Mouse (Mus musculus) frontal cortex, adult 2 months (tissue): ENCODE data around the gene Tmprss9. TPM values are rescaled to one million over a fixed set of nuclear protein-coding genes. Genes with fewer than 3 reads are reported as not detected.

Experiments used
- DNase-seq, 2 experiments: peaks; one replicate each; pipeline ENCODE4 v3.0.0; 2022; ENCODE audit warnings: low spot score in 1 of 2; ENCODE audit errors: extremely low spot score in 1 of 2
- polyA plus RNA-seq: library from polyadenylated mRNA; depleted of rRNA; stranded (reverse); fragments of >200 nt; gene quantifications from 2 replicates; pipeline ENCODE4 v1.2.3, GENCODE M21; 2012; rRNA removed

The Tmprss9 gene
- polyA plus RNA-seq, 1 experiment: 0.16 TPM

DNA sequence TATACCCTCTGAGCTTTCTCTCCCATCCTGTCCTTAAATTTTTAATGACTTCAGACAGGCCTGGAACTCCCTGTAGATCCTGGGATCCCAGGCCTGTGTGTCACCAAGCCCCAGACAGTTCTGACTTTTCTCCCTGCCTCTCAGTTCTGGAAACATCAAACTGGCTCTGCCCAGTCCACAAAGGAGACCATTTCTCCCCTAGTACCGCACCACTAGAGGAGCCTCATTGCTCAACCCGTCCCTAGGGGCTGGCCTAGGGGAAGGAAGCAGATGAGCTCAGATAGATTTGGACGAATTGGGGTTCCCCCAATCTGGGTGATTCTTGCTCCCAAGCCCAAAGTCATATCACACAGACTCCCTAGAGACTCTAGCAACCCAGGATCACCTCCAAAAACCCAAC lies 63.6 kb downstream of the Tmprss9 start:
- DNase-seq: no peak

DNA sequence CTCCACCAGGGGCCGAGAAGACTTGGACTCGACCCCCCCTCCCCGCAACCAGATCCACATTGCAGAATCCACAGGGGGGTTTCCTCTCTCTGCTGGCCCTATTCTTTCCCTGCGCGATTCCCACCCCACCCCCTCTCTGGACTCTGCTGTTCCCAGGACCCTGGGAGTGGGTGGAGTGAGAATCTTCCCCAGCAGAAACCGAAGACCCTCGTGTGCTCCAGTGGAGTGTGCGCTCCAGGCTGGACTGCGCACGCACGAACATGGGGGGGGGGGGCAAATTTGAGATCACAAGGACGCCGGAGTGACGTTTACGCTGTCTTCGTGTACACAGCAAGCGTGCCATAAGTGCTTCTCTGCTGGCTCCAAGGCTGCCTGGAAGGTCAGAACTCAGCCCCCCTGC lies 64.0 kb downstream of the Tmprss9 start:
- no peak for DNase-seq

DNA sequence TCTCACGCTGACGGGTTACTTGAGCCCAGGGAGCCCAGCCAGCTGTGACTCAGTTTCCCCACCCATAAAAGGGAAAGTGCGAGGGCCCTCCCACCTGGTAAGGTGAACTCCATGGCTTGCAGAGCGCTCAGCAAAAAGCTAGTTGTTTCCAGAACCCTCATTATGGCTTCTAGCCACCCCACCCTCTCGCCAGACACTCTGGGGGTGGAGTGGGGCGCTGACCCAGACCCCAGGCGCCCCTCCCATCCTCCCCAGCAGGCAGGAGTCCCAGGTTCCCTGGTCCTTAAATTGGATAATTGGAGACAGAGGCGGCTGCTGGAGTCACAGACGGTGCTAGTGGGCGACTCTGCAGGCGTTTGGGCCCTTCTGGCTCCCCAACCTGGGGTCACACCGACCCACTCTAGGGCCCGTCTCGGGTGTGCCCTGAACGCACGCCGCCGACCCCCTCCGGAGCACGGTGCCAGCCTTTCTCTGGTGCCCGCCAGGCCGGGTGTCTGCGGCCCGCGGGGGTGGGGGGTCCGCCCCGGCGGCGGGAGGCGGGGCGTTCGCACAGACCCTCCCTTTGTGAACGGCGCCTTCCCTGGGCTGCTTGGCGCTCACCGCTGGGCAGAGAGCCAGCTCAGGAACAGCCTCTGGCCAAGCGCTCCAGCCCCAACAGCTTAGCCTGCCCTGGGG lies 64.6 kb downstream of the Tmprss9 start:
- no peak for DNase-seq

DNA sequence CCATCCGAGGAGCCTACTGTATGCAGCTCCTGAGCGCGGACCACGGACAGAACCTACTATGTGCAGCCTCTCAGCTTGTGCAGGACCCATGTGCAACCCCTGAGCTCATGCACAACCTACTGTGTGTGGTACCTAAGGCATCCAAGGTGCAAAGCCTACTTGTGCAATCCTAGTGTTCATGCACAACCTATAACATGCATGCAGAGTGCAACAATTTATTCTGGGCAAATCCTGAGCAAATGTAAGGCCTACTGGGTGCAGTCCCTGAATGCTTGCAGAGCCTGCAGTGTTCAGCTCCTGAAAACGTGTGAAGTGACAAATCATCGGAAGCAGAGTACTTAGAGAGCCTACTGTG lies 65.1 kb downstream of the Tmprss9 start:
- DNase-seq: no peak

DNA sequence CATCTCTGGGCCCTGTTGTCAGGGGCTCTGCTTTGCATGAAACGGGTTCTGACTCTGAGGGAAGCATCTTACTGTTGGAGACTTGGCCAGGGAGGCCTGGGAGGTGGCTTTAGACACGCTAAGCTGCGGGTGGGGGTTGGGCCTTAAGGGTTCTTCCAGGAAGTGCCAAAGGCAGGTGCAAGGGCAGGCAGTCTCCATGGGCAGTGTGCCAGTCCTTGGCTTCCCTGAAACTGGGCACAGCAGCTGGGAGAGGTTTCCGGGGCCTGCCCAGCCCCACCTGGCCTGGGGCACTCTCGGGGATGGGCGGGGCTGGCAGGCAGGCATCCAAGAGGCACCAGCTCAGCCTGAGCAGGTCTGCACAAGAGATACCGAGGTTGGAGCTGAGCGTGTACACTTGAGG lies 66.0 kb downstream of the Tmprss9 start:
- no peak for DNase-seq

DNA sequence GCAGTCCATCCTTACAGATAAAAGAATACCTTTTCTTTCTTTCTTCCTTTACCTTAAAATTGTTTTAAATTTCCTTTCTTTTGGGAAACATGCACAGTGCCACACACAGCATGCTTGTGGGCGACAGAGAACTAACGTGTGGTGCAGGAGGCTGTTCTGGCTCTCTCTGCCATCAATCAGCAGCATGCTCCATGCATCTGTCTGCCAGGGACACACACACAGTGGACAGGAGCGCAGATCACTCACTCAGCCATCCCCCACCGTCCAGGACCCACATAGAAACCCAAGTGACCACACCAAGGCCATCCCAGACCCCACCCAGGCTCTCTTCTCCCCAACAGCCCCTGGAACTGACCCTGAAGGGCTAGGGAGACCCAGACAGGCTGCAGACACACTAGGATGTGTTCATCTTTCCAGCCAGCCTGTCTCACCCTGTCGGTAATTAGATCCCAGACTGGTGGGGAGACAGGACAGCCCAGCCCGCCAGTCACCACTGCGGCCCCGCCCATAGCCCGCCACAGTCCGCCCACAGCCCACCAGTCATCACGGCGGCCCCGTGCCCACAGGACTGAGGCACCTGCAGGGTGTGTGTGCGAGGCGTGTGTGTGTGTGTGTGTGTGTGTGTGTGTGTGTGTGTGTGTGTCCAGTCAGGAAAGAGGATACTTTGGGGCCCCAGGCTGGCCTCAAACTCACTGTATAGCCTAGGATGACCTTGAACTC lies 67.3 kb downstream of the Tmprss9 start:
- no peak for DNase-seq

DNA sequence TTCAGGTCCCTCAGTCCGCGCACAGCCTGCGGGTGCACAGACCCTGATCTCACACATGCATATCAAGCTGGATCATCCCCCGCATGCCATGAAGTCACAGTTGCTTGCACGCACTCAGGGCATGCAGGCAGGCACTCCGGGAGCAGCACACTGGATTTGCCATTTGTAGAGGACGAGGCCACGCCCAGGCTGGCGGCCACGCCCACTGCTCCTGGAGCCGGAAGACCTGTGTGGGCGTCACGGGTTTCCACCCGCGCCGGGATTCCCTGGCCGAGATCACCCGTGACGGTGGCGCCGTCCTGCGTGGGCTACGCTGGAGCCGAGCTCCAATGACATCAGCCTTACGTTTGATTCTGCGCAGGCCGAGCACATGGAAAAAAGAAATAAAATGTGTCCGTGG lies 68.0 kb downstream of the Tmprss9 start:
- peak; percentile 56 to 86 for DNase-seq

DNA sequence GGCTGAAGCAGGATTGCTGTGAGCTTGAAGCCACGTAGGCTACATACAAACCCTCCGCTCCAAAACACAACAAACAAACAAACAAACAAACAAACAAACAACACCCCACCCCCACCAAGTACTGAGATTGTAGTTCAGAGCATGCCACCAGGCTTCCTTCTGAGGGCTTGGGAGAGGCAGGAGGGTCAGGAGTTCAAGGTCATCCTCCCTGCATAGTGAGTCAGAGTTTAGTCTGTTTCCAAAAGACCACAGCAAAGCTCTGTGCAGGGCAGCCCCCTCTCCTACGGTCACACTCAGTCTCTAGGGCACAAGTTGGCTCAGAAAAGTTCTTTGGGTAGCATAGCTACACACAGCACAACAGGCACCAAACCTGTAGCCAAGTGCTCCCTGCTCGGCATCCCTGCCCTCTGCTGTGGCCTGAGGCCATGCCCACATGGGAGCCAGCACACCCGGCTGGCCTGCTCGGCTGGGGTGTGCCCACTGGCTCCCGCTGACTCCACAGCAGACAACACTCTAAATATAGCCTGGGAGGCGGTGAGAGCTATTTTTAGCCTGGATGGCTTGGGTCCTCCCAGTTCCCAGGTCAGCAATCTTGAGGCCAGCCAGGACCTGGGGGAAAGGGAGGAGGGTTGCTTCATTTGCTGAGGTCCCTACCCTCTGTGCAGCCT lies 68.8 kb downstream of the Tmprss9 start:
- no peak for DNase-seq

DNA sequence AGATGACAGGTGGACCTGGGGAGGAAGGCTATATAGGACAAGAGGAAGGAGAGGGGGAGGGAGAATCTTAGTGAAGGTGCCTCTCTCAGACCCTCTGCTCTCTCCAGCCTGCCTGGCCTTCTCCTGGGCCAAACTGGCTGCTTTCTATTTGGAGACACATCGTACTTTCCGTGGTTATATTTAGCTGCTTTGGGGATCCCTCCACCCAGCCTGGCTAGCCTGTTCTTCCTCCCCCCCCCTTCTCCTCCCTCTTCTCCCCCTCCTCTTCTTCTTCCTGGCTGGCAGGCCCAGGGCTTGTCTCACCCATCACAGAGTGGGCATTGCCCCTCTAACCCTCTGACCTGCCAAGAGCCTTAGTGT lies 69.3 kb downstream of the Tmprss9 start:
- no peak for DNase-seq

DNA sequence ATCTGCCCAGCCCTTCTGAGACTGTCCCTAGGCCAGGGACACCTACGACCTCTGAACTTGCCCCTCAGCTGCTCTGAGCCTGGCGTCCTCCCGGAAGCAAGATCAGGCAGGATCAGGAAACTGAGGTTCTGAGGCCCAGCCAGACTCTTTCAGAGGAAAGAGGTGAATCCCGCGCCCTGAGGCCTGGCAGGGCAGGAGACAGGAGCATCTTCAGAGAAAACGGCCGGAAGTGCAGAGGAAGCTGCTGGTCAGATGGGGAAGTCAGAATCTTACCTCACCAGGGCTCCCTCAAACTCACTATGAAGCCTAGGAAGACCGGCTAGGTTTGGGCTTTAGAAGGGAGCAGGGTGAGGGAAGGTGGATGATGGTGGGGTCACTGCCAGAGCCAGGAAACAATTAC lies 71.3 kb downstream of the Tmprss9 start:
- DNase-seq: no peak

DNA sequence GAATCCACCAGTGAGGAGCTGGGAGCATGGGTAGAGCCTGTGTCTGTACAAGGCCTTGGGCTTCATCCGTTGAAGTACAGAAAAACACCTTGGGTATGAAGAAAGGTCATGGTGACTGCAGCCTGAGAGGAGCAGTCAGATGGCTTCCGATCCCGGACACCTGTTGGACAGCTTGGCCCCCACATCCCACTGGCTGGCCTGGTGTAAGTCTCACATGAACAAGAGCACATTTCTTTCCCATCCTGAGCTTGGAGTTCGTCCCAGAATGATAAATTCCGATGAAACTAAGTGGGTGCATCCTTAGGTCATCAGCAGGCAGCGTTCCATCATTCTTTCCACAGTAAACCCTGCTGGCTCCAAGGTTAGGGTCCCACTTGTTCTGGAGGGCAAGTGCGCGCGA lies 72.1 kb downstream of the Tmprss9 start:
- no peak for DNase-seq

DNA sequence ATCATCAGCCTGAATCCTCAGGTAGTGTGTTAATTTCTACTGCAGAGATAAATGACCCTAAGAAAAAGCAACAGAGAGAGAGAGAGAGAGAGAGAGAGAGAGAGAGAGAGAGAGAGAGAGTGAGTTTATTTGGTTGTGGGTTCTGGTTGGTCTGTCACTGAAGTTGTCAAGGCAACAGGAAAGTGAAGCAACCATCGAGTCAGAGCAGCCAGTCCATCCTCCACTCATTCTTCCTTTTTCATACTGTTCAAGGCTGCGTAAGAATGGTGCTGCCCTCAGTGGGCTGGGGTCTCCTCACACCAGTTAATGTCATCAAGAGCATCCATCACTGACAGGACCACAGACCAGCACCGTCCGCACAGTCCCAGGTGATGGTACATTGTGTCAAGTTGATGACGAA lies 72.6 kb downstream of the Tmprss9 start:
- DNase-seq: no peak

DNA sequence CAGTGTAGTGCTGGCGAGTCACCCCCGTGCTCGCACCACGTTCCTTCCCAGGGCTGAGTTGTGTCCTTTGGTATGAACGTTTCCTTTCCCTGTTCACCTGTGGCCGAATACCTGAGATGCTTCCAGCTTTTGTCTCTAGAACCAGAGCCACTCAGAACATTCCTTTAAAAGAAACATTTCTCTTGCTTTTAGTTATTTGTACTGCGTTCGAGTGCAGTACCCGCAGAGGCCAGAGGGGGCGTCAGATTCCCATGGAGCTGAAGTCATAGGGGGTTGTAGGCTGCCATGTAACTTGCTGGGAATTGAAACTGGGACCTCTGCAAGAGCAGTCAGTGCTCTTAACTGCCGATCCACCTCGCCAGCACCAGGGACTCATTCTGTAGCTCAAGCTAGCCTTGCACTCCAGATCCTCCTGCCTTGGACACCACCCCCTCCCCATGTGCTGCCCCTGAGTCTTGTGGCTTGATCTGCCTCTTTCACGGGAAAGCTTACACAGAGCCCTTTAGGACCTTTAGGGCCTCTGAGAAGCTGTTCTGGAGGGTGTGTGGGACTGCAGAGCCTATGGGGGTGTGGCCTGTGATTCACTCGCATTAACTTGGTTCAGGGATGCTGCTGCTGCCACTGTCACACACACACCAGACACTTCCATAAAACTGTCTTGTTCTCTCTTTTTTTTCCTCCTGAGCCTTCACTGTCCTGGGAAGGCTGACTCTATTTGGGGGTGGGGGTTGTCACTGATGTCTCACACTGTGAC lies 75.2 kb downstream of the Tmprss9 start:
- DNase-seq: no peak

DNA sequence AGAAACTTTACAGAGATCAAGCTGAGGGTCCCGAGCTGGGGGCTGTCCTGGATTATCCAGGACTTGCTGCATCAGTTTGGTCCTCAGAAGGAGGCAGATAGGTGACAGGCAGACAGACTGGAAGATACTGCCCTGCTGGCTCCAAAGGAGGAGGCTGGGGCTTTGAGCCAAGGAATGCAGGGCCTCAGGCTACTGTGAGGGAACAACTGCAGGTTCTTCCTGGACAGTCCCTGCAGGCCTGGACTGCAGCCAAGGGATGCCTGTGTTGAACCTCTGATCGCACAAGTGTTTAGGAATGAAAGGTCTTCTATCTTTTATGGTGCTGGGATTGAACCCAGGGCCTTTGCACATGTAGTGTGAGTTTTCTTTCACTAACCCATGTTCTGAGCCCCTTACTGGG lies 76.2 kb downstream of the Tmprss9 start:
- DNase-seq: no peak

DNA sequence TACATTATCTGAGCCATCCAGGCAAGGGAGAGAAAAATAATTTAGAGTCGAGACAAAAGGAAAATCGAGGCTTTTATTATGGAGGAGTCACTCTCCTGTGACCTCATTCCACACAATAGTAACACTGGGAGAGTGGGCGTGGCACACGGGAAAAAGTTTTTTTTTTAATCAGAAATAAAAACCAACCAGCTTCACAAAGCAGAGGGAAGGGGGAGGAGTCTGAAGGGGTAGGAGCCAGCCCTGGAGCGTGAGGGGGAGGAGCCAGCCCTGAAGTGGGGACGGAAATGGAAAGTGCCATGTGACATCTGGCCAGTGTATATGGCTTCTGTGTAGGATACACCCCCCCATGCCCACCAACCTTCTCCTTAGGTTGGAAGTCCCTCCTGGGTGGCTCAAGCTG lies 76.9 kb downstream of the Tmprss9 start:
- no peak for DNase-seq

DNA sequence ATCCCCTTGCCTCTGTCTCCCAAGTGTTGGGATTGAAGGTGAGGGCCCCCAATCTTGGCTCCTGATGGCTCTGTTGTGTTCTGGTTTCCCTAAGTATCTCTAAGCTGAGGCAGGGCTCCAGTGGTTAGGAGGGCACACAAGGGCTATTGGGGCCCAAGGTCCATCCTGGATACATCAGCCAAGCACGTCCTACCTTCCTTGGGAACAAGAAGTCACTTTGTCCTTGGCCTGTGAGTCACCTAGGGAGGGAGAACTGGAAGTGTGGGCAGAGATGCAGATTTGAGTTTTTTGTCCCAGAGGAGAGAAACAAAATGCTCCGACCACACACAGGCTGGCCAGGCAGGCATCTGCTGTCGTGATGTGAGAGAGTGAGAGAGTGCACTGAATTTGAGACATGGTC lies 77.4 kb downstream of the Tmprss9 start:
- DNase-seq: no peak

Other genes with a start within 250 kb of the Tmprss9 start
- 252 and 270 TPM in 2 replicates for gene Csnk1g2, start 249.0 kb upstream of the Tmprss9 start, polyA plus RNA-seq
- gene Btbd2, start 214.8 kb upstream of the Tmprss9 start, polyA plus RNA-seq: 108 and 109 TPM in 2 replicates
- gene Mknk2, start 193.7 kb upstream of the Tmprss9 start, polyA plus RNA-seq: 43.8 and 51.6 TPM in 2 replicates
- 9.1 and 10.6 TPM in 2 replicates for gene Mob3a, start 169.9 kb upstream of the Tmprss9 start, polyA plus RNA-seq
- gene Izumo4, start 169.7 kb upstream of the Tmprss9 start, polyA plus RNA-seq: 99.6 and 108 TPM in 2 replicates
- 161 and 170 TPM in 2 replicates for gene Ap3d1, start 129.6 kb upstream of the Tmprss9 start, polyA plus RNA-seq
- 74.8 and 79.5 TPM in 2 replicates for gene Dot1l, start 116.6 kb upstream of the Tmprss9 start, polyA plus RNA-seq
- 42.2 and 50.7 TPM in 2 replicates for gene Sf3a2, start 73.7 kb upstream of the Tmprss9 start, polyA plus RNA-seq
- gene Plekhj1, start 73.2 kb upstream of the Tmprss9 start, polyA plus RNA-seq: 65.6 and 65.9 TPM in 2 replicates
- 2.6 and 3.8 TPM in 2 replicates for gene Amh, start 66.6 kb upstream of the Tmprss9 start, polyA plus RNA-seq
- gene Jsrp1, start 58.4 kb upstream of the Tmprss9 start, polyA plus RNA-seq: 5.7 and 6.2 TPM in 2 replicates
- 706 and 773 TPM in 2 replicates for gene Oaz1, start 45.2 kb upstream of the Tmprss9 start, polyA plus RNA-seq
- gene Lingo3, start 27.8 kb upstream of the Tmprss9 start, polyA plus RNA-seq: 16.0 and 20.3 TPM in 2 replicates
- gene Lsm7, start 16.6 kb upstream of the Tmprss9 start, polyA plus RNA-seq: 230 and 259 TPM in 2 replicates
- 72.2 and 75.1 TPM in 2 replicates for gene Sppl2b, start 16.6 kb upstream of the Tmprss9 start, polyA plus RNA-seq
- 192 and 231 TPM in 2 replicates for gene Timm13, start 29.1 kb downstream of the Tmprss9 start, polyA plus RNA-seq
- gene Lmnb2, start 46.4 kb downstream of the Tmprss9 start, polyA plus RNA-seq: 24.3 and 25.9 TPM in 2 replicates
- 20.7 and 26.0 TPM in 2 replicates for gene Gadd45b, start 58.2 kb downstream of the Tmprss9 start, polyA plus RNA-seq
- gene Gng7, start 143.1 kb downstream of the Tmprss9 start, polyA plus RNA-seq: 80.8 and 101 TPM in 2 replicates
- 79.6 and 82.1 TPM in 2 replicates for gene Diras1, start 153.8 kb downstream of the Tmprss9 start, polyA plus RNA-seq
- gene Slc39a3, start 165.6 kb downstream of the Tmprss9 start, polyA plus RNA-seq: 67.1 and 70.1 TPM in 2 replicates
- gene Sgta, start 188.3 kb downstream of the Tmprss9 start, polyA plus RNA-seq: 207 and 208 TPM in 2 replicates
- gene Thop1, start 198.2 kb downstream of the Tmprss9 start, polyA plus RNA-seq: 60.8 and 63.1 TPM in 2 replicates
- 0.44 and 0.63 TPM in 2 replicates for gene Creb3l3, start 227.0 kb downstream of the Tmprss9 start, polyA plus RNA-seq
- 189 and 202 TPM in 2 replicates for gene Map2k2, start 234.1 kb downstream of the Tmprss9 start, polyA plus RNA-seq